Mouse (Mus musculus): ENCODE measurements at regions not wholly inside any gene's neighbourhood (a gene's known extent, or its start where the extent isn't known, plus 50 kb on each side); places are given as distances from the start of the nearest gene placed in this dataset.

DNA sequence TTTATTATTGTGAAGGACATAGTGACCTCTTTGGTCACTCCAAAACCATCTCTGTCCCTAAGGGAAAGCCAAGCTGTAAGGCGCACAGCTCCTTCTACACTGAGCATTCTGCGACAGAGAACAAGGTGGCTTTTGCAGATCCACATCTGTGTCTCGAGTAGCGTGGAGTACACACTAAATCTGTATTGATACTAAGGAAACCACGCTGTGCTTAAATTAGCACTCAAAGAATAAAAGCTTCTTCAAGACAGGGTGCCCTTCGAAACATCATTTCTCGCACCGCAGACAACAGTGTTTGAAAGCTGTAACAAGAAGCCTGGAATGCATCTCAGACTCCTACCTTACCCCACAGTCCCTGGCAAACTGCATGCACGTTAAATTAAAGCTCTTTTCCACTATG is 52.9 kb upstream of the Bdnf start:
- H3K4me1 ChIP-seq = peaks cover 13% of the 10 kb centered on the region
- H3K4me3 ChIP-seq = no peak overlapping the region
- no peaks in the 10 kb centered on the region for H3K27me3 ChIP-seq (ENCODE audit: poor library complexity, severe bottlenecking)
- no peak overlapping the region for H3K27ac ChIP-seq
- no peak for DNase-seq (ENCODE audit: extremely low spot score, low spot score)
- no peaks in the 10 kb centered on the region for H3K36me3 ChIP-seq (replicated peaks)
- 56% methylated on average over 9 of the region's 9 CpGs for WGBS
- H3K9me3 ChIP-seq = no peaks in the 10 kb centered on the region

Measured in forebrain, embryonic 10.5 days (tissue).